Mouse (Mus musculus) splenic B cell, adult 2 months (primary cell): ENCODE measurements around the gene Ttll11.
A peak's percentile ranks its signal among the peaks of the same experiment; 100 is the strongest.

Experiments
- DNase-seq: peaks from one replicate; pipeline ENCODE4 v3.0.0-alpha.2; 2011; ENCODE audit warnings: low read depth, low spot score
- H3K27me3 ChIP-seq: 2 replicates; pipeline ENCODE4 v1.6.1; 2012; ENCODE audit warnings: mild to moderate bottlenecking, low read length, moderate library complexity, mixed read lengths; ENCODE audit not compliant: control insufficient read depth, poor library complexity, insufficient read depth, severe bottlenecking
- H3K36me3 ChIP-seq: 2 replicates; pipeline ENCODE4 v1.6.1; 2012; ENCODE audit warnings: mild to moderate bottlenecking, low read length, moderate library complexity, mixed read lengths; ENCODE audit not compliant: control insufficient read depth, poor library complexity, insufficient read depth, severe bottlenecking

Ttll11 gene

DNA sequence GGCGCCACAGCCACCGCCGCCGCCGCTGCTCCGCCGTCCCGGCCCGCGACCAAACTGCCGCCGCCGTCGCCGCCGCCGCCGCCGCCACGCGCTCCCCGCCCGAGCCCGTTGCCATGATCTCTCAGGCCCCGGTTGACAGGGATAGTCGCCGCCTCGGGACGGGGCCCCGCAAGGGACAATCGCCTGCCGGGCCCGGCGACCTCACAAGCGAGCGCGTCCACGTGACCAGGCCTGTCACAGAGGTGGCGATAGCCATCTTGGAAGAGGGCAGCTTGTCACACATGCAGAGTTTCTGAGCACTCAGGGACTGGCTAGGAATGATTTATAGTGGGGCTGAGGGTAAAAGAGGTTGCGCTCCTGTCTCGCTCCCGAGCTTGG is at the start of gene Ttll11:
Gene Ttll11, minus strand, starts transcription at position 270 of the 378 bp plus-strand sequence.
- H3K27me3 ChIP-seq, result no peaks in the 10 kb centered on the region

DNA sequence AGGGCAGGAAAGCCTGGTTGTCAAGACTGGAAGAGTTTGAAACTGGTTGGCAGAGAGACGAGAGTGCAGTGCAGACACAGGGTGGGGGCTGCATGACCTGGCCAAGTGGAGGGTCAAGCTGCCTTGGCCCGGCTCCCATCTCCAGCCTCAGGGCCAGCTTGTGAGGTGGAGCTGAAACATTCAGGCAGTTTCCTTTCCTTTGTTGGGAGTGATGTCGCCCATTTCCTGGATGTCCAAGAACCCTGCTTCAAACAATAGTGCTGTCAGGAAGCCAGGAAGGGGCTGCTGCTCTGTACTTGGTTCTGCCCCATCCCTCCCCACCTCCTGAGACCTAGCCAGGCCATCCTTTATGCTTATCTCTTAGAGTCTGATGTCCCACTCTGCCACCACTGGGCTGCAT is 43.6 kb upstream of the Ttll11 start:
- H3K36me3 ChIP-seq, result no peaks in the 10 kb centered on the region
- H3K27me3 ChIP-seq, result no peaks in the 10 kb centered on the region
- DNase-seq, result no peak

More for the DNA sequence above, at the start of gene Ttll11:
- peak; percentile 91 for DNase-seq
- H3K36me3 ChIP-seq, result no peaks in the 10 kb centered on the region

DNA sequence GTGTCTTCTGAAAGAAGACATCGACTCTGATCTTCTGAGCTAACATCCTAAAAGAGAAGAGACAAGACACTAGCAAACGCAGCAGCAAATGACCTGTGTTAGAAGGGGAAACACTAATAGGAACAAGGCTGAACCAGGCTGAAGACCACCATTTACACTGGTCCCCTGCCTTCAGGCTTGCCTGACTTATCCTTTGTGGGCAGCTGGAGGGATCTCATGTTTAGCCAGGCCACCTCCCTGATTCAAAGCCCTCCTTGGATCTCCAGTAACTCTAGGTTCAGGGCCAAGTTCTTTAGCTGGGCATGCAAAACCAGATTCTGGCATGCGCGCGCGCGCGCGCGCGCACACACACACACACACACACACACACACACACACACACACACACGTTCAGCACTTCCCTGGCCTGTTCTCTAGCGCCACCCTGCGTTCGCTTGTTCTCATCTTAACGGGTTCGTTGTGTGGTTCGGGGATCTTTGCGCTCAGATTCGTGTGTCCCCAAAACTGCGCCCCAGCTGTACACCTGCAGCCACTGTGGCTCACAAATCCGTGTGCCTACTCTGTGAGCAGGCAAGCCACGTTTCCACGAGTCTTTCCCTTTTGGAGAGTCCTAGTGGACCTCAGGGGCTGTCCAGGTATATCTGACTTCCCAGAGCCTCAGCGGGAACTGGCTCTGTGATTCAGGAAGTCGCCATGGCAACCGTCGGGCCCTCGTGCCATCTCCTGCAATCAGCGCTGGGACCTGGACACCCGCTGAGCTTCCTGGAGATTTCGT is 41.9 kb upstream of the Ttll11 start:
- peak; percentile 60 for DNase-seq
- no peaks in the 10 kb centered on the region for H3K27me3 ChIP-seq
- H3K36me3 ChIP-seq, result no peaks in the 10 kb centered on the region

DNA sequence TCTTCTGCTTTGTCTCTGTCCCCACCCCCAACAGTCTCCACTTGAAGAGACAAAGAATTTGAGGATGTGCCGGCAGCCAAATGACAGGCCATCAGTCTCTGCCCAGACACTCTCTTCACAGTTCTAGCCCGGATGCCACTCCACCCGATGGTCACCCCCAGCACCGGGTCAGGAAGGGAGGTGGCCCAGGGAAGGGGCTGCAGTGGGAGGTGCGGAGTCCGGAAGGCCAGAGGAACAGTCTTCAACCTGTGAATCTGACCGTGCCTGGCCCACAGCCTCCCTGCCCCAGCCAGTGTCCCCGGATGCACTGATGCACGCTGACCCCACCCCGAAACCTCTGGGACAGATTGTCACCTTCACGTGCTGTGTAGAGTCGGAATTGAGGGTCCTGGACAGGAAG is 33.3 kb upstream of the Ttll11 start:
- H3K36me3 ChIP-seq, result no peaks in the 10 kb centered on the region
- H3K27me3 ChIP-seq, result no peaks in the 10 kb centered on the region; the same call in 1 of the 2 replicates
- no peak for DNase-seq

DNA sequence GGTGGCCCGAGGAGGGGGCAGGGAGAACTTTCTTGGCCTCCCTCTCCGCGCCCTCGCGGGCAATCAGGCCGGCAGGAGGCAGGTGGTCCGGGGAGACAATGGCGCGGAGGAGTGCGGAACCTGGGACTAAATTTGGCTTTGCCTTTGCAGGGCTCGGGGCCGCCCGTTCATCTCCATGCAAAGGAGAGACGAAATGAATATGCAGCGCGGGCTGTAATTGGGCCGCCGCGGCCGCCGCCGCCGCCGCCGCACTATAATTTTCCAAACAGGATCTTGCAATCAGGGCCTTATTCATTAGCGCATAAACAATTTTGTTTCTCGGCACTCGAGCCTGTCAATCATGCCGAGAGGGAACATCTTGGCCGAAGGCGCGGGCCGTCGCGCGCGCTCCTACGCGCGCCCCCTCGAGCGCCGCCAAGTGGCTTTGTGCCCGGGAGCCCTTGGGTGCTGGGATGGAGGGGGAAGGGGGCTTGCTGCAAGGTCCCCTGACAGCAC is 31.7 kb upstream of the Ttll11 start:
- Histone ChIP-seq H3K36me3 (no peaks in the 10 kb centered on the region), H3K27me3 (no peaks in the 10 kb centered on the region; the same call in 1 of the 2 replicates)
- DNase-seq, result no peak

DNA sequence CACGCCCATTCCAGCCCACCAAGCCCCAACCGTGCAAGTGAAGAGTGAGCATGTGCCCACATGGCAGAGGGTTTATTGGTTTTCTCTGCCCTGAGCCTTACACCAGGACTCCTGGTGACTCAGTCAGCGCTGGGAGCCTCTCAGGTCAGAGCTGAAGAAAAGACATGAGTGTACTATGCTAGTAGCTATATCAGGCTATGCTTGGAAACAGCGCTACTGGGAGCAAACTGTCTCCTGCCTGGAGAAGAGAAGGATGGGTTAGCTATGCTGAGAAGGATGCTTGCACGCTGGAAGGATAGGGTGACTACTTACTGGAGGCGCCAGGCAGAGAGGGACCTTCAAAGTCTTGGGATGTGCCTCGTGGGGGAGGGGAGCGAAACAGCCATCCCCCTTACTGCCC is 30.9 kb upstream of the Ttll11 start:
- no peaks in the 10 kb centered on the region; the same call in 1 of the 2 replicates for H3K27me3 ChIP-seq
- DNase-seq, result no peak
- H3K36me3 ChIP-seq, result no peaks in the 10 kb centered on the region

DNA sequence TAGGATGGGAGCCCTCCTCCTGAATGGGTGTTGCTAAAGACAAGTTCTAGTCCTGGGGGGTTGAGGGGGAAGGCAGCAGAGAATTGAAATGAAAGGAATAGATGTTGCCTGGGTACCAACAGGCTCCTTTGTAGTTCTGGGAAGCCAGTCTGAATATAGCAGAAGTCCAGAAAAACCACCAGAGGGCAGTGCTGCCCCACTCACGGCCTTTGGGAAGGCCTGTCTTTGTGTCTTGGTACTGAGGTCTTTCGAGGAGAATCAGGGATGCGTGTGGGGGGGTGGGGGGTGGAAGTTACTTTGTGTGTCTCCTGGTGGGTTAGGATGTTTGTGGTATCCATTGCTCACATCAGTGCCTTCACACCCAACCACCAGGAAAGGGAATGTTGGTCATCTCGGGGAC is 29.7 kb upstream of the Ttll11 start:
- peak; percentile 76 for DNase-seq
- Histone ChIP-seq H3K36me3 (no peaks in the 10 kb centered on the region), H3K27me3 (no peaks in the 10 kb centered on the region; the same call in 1 of the 2 replicates)

DNA sequence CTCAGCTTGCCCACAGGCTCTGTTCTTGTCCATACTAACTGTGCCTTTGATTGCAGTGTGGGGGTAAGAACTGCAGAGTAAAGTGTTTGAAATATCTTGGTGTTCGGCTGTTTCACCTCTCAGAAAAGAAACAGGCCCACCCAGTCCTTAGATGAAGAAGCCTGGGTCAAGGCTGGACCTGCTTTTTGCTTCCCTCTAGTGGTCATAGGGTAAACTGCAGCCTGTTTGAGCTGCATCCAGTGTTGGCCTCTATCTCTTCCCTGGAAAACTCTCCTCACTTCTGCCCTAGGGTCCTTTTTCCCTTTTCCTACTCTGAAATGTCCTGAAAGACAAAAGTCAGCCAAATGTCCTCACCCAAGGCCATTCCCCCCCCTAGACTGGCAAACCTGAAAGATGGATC is 28.4 kb upstream of the Ttll11 start:
- DNase-seq, result peak; percentile 67
- H3K36me3 ChIP-seq, result no peaks in the 10 kb centered on the region
- no peaks in the 10 kb centered on the region; the same call in 1 of the 2 replicates for H3K27me3 ChIP-seq

DNA sequence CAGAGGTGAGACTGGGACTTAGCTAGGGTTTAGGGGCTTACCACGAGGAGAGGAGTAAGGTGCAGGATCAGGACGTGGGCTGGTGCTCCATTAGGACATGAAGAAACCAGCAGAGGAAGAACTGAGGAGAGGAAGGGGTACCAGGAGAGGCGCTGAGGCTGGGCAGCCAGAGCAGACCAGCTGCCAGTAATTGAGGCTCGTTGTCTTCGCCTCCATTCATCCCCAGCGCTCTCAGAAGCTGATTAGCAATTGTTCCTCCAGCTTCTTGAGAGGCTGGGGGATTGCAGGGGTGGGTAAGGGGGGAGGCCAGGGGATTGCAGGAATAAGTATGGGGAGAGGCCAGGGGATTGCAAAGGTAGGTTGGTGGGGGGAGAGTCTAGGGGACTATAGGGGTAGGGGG is 22.5 kb upstream of the Ttll11 start:
- no peaks in the 10 kb centered on the region for H3K36me3 ChIP-seq
- DNase-seq, result no peak
- no peaks in the 10 kb centered on the region for H3K27me3 ChIP-seq

DNA sequence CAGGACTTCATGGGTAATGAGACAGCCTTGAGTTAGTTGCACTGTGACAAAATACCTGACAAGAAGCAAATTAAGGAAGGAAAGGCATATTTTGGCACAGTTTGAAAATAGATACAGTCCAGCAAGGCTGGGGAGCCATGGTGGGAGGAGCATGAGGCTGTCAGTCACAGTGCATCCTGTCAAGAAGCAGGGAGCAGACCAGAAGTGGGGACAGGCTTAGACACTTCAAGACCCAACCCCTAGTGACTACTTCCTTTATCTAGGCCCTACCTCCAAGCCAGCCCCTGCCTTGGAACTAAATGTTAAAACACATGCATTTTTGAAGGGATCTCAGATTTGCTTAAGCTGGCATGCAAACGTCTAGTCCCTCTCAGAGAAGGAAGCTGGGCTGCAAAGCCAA is 20.7 kb upstream of the Ttll11 start:
- H3K36me3 ChIP-seq, result no peaks in the 10 kb centered on the region
- no peak for DNase-seq
- no peaks in the 10 kb centered on the region for H3K27me3 ChIP-seq

DNA sequence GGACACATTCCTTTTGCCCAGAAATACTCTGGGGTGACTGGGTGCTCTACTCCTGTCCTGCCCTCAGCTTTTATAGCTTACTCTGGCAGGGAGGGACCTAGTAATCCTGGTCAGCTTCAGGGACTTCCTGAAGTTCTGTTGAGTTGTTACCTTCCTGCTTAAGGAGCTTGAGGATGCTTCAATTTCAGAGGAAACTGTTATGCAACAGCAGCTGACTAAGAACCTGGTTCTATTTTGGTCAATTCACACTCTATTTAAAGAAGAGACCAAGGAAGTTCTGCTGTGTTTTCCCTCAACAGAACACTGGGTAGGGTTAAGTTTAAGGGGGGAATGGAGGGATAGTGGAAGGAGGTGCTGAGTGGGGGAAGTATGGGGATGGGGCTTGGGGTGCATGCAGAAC is 19.5 kb upstream of the Ttll11 start:
- no peak for DNase-seq
- H3K27me3 ChIP-seq, result no peaks in the 10 kb centered on the region
- no peaks in the 10 kb centered on the region for H3K36me3 ChIP-seq

DNA sequence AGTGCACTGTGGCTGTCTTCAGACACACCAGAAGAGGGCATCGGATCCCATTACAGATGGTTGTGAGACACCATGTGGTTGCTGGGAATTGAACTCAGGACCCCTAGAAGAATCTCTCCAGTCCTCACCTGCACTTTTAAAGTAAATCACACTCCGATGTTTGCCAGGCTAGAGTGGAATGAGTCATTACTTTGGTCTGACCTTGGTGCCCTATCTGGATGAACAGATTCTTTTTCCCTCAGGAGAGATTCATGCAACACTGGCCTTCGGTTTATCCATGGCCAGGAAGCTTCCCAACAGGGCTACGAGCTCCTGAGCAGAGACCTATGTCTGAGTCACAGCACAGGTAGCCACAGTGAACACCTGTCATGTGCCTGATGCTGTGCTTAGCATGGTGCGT is 18.7 kb upstream of the Ttll11 start:
- Histone ChIP-seq H3K36me3 (no peaks in the 10 kb centered on the region), H3K27me3 (no peaks in the 10 kb centered on the region)
- DNase-seq, result no peak

DNA sequence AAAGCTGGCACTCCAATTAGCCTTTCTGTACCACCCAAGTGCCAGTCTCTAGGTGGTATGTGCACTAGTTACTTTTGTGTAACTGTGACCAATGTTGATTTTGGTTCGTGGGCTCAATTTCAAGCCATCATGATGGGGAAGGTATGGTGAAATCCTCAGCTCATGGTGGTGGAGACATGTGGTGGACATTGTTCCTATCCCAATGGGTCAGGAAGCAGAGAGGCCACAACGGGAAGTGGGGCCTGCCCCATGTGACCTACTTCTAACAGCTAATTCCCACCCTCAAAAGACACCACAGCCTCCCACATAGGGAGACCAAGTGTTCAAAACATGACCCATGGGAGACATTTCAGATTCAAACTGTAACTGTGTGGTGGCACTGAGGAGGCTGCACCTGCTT is 17.0 kb upstream of the Ttll11 start:
- no peak for DNase-seq
- Histone ChIP-seq H3K36me3 (no peaks in the 10 kb centered on the region), H3K27me3 (no peaks in the 10 kb centered on the region)

DNA sequence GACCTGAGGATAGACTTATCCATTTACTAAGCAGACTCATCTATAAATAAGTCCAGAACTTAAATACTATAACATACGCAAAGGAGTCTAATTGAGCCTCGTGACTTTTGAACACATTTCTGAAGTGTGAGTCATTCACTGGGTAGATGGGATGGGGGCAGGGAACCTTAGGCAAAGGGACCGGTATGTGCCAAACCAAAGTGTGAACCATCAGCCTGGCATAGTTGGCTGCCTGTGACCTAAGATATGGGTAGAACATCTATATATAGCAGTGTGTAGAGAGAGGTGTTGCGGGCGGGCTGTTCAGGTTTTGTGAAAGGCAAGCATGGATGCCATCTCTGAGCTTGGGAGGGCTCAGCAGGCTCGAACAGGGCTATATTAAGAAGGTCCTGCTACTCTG is 14.6 kb upstream of the Ttll11 start:
- H3K36me3 ChIP-seq, result no peaks in the 10 kb centered on the region
- no peaks in the 10 kb centered on the region for H3K27me3 ChIP-seq
- no peak for DNase-seq

DNA sequence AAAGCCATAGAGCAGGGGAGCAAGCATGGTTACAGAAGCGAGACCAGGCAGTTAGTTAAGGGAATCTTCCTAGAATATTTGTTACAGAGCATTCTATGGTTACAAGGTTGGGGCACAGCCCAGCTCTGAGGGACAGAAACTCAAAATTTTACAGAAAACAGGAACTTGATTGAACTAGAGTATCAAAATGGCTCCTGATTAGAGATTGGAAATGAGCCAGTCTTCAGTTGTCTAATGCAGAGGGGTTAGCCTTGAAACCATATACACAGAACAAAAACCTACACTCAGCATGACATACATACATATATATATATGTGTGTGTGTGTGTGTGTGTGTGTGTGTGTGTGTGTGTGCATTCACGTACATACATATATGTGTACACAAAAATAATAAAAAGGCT is 13.8 kb upstream of the Ttll11 start:
- Histone ChIP-seq H3K36me3 (no peaks in the 10 kb centered on the region), H3K27me3 (no peaks in the 10 kb centered on the region)
- DNase-seq, result no peak

DNA sequence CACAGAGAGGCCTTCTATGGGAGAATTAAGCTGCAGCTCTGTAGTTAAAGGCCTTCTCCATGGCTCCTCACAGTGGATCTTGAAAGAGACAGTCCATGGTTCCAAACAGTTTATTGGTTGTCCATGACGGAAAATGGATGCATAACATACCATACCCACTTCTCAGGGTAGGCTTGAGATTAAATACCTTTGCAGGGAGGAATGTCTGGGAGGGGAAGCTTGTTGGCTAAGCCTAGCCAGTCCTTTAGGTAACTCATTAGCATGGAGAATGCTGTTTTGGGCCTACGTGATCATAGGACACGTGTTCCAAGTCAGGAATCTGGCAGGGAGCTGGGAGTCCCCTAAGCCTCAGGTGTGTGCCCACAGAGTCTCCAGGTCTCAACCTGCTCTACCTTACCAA is 12.5 kb upstream of the Ttll11 start:
- DNase-seq, result no peak
- no peaks in the 10 kb centered on the region for H3K36me3 ChIP-seq

More for the DNA sequence above, 12.5 kb upstream of the Ttll11 start:
- no peaks in the 10 kb centered on the region for H3K27me3 ChIP-seq
